Mouse (Mus musculus): Measurements from ENCODE around the gene Fam131c. TPM values are rescaled to one million over a fixed set of nuclear protein-coding genes. Genes with fewer than 3 reads are reported as not detected.

Gene Fam131c
- polyA plus RNA-seq, 1 experiment = not detected

DNA sequence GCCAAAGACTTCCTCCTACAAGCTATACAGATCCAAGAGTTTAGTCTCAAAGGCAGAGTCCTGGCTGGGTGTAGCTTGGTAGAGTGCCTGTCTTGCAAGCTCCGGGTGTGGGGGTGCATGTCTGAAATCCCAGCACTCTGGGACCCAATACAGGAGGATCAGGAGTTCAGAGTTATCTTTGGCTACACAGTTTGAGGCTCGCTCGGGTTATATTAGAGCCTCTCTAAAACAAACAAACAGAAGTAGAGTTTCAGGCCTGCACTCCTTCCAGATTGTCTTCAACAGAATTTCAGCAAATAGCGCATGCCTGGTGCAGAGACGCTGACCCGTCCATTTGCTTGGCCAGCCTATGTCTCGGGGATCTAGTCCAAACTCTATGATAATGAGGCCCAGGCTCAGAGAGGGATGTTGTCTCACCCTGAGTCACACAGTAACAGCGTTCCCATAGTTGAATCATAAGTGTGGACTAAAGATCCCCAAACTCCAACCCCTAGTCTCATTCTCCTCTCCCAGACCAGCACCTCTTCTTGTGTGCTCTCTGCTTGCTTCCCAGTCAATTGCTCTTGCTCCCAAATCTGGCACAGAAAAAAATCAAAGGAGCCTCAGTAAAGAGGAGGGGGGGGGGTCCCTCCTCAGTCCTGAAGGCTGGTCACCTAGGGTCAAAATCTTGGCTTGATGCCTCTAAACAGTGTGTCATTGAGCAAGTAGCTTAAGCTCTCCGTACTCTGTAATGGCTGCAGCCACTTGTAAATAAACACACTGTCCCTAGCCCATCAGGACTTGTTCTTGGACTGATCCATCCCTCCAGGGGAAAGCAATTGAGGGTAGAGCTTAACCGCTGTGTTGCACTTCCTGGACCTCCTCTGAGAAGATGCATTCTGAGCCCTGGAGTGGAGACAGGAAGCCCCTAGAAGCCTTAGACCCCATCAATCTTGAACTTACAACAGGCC, 59.1 kb downstream of the Fam131c start:
- no peaks in the 10 kb centered on the region for H3K4me1 ChIP-seq (ENCODE audit: control insufficient read depth, insufficient read depth, low read length)
- no peak overlapping the region for H3K27ac ChIP-seq (ENCODE audit: control insufficient read depth, insufficient read depth, low read depth, low read length, poor library complexity)
- TF ChIP-seq CTCF (IDR thresholded peaks at IDR 0.05; ENCODE audit: control insufficient read depth, insufficient read depth, low read length) (no peak), POLR2A (IDR thresholded peaks at IDR 0.05; ENCODE audit: borderline replicate concordance, control insufficient read depth, low read depth, low read length) (no peak)
- H3K4me3 ChIP-seq (replicated peaks; ENCODE audit: control insufficient read depth, low read depth, low read length) = no peak overlapping the region
- WGBS = 79% methylated on average over 10 of the region's 10 CpGs

GRCm38 (mm10) chr4:141427921-141428320, 59.9 kb downstream of the Fam131c start:
- Histone ChIP-seq H3K4me3 (replicated peaks; ENCODE audit: control insufficient read depth, low read depth, low read length) (no peak overlapping the region), H3K4me1 (ENCODE audit: control insufficient read depth, insufficient read depth, low read length) (no peaks in the 10 kb centered on the region), H3K27ac (ENCODE audit: control insufficient read depth, insufficient read depth, low read depth, low read length, poor library complexity) (no peak overlapping the region)
- 90% methylated on average over 13 of the region's 13 CpGs for WGBS
- no peak for TF ChIP-seq POLR2A (IDR thresholded peaks at IDR 0.05; ENCODE audit: borderline replicate concordance, control insufficient read depth, low read depth, low read length)
- no peak for TF ChIP-seq CTCF (IDR thresholded peaks at IDR 0.05; ENCODE audit: control insufficient read depth, insufficient read depth, low read length)

- TF ChIP-seq CTCF (IDR thresholded peaks at IDR 0.05; ENCODE audit: control insufficient read depth, insufficient read depth, low read length) (no peak), POLR2A (IDR thresholded peaks at IDR 0.05; ENCODE audit: borderline replicate concordance, control insufficient read depth, low read depth, low read length) (no peak)
- 70% methylated on average over 6 of the region's 6 CpGs for WGBS
- Histone ChIP-seq H3K27ac (ENCODE audit: control insufficient read depth, insufficient read depth, low read depth, low read length, poor library complexity) (no peak overlapping the region), H3K4me3 (replicated peaks; ENCODE audit: control insufficient read depth, low read depth, low read length) (no peak overlapping the region), H3K4me1 (ENCODE audit: control insufficient read depth, insufficient read depth, low read length) (no peaks in the 10 kb centered on the region)
These were observed 61.4 kb downstream of the Fam131c start for GRCm38 (mm10) chr4:141429381-141429780.

DNA sequence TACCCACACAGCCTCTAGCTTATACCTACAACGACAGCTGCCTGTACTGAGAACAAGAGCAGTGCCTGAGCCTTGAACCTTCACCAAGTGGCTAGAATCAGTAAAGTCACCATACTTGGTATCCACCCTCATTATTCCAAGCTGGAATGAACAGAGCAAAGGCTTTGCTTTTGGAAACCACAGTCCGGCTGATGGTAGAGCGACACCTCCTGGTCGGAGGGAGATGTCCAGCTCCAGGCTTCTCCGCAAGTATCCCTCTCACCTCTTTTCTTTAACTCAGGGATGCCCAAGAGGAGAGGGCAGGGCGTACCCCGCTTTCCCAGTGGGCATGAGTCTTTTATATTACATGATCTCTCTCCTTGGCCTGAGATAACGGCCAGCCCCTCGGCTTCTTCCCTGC, 61.8 kb downstream of the Fam131c start:
- no peak for TF ChIP-seq POLR2A (IDR thresholded peaks at IDR 0.05; ENCODE audit: borderline replicate concordance, control insufficient read depth, low read depth, low read length)
- peak; percentile 54; the same call in 1 of the 2 replicates for TF ChIP-seq CTCF (IDR thresholded peaks at IDR 0.05; ENCODE audit: control insufficient read depth, insufficient read depth, low read length)
- Histone ChIP-seq H3K27ac (ENCODE audit: control insufficient read depth, insufficient read depth, low read depth, low read length, poor library complexity) (no peak overlapping the region), H3K4me3 (replicated peaks; ENCODE audit: control insufficient read depth, low read depth, low read length) (no peak overlapping the region), H3K4me1 (ENCODE audit: control insufficient read depth, insufficient read depth, low read length) (no peaks in the 10 kb centered on the region)
- WGBS = 60% methylated on average over 9 of the region's 9 CpGs

- Histone ChIP-seq H3K27ac (ENCODE audit: control insufficient read depth, insufficient read depth, low read depth, low read length, poor library complexity) (no peak overlapping the region), H3K4me3 (replicated peaks; ENCODE audit: control insufficient read depth, low read depth, low read length) (no peak overlapping the region), H3K4me1 (ENCODE audit: control insufficient read depth, insufficient read depth, low read length) (no peaks in the 10 kb centered on the region)
- TF ChIP-seq CTCF (IDR thresholded peaks at IDR 0.05; ENCODE audit: control insufficient read depth, insufficient read depth, low read length) = peak; percentile 93
- TF ChIP-seq POLR2A (IDR thresholded peaks at IDR 0.05; ENCODE audit: borderline replicate concordance, control insufficient read depth, low read depth, low read length) = no peak
- WGBS = 18% methylated on average over 9 of the region's 9 CpGs
These were observed 63.0 kb downstream of the Fam131c start for GRCm38 (mm10) chr4:141430997-141431396.

GRCm38 (mm10) chr4:141432666-141433065, 64.6 kb downstream of the Fam131c start:
- Histone ChIP-seq H3K27ac (ENCODE audit: control insufficient read depth, insufficient read depth, low read depth, low read length, poor library complexity) (no peak overlapping the region), H3K4me1 (ENCODE audit: control insufficient read depth, insufficient read depth, low read length) (no peaks in the 10 kb centered on the region), H3K4me3 (replicated peaks; ENCODE audit: control insufficient read depth, low read depth, low read length) (no peak overlapping the region)
- TF ChIP-seq CTCF (IDR thresholded peaks at IDR 0.05; ENCODE audit: control insufficient read depth, insufficient read depth, low read length) (no peak), POLR2A (IDR thresholded peaks at IDR 0.05; ENCODE audit: borderline replicate concordance, control insufficient read depth, low read depth, low read length) (no peak)
- WGBS = 78% methylated on average over 14 of the region's 14 CpGs

GRCm38 (mm10) chr4:141433191-141433590, 65.2 kb downstream of the Fam131c start:
- no peak overlapping the region for H3K4me3 ChIP-seq (replicated peaks; ENCODE audit: control insufficient read depth, low read depth, low read length)
- no peaks in the 10 kb centered on the region for H3K4me1 ChIP-seq (ENCODE audit: control insufficient read depth, insufficient read depth, low read length)
- WGBS = 83% methylated on average over 18 of the region's 18 CpGs
- TF ChIP-seq POLR2A (IDR thresholded peaks at IDR 0.05; ENCODE audit: borderline replicate concordance, control insufficient read depth, low read depth, low read length) = no peak
- TF ChIP-seq CTCF (IDR thresholded peaks at IDR 0.05; ENCODE audit: control insufficient read depth, insufficient read depth, low read length) = no peak
- peak overlapping the region; percentile 9; the same call in 1 of the 2 replicates for H3K27ac ChIP-seq (ENCODE audit: control insufficient read depth, insufficient read depth, low read depth, low read length, poor library complexity)

Other genes starting within 250 kb of the Fam131c start
- 23.6 and 31.2 TPM in 2 replicates for gene Szrd1, start 228.4 kb upstream of the Fam131c start, polyA plus RNA-seq (2011; ENCODE audit: insufficient read depth, insufficient read length, low replicate concordance, missing spikeins)
- 7.9 and 9.2 TPM in 2 replicates for gene Fbxo42, start 220.3 kb upstream of the Fam131c start, polyA plus RNA-seq (2011; ENCODE audit: insufficient read depth, insufficient read length, low replicate concordance, missing spikeins)
- 2.1 TPM in 1 of 2 replicates, not detected in the other for gene Rsg1, start 154.3 kb upstream of the Fam131c start, polyA plus RNA-seq (2011; ENCODE audit: insufficient read depth, insufficient read length, low replicate concordance, missing spikeins)
- 1.1 TPM in 1 of 2 replicates, not detected in the other for gene Arhgef19, start 128.7 kb upstream of the Fam131c start, polyA plus RNA-seq (2011; ENCODE audit: insufficient read depth, insufficient read length, low replicate concordance, missing spikeins)
- gene Epha2, start 67.0 kb upstream of the Fam131c start, polyA plus RNA-seq (2011; ENCODE audit: insufficient read depth, insufficient read length, low replicate concordance, missing spikeins) = 5.7 and 14.2 TPM in 2 replicates
- not detected in 2 replicates for gene Clcnka, start 30.5 kb downstream of the Fam131c start, polyA plus RNA-seq (2011; ENCODE audit: insufficient read depth, insufficient read length, low replicate concordance, missing spikeins)
- not detected in 2 replicates for gene Clcnkb, start 47.8 kb downstream of the Fam131c start, polyA plus RNA-seq (2011; ENCODE audit: insufficient read depth, insufficient read length, low replicate concordance, missing spikeins)
- 0.34 and 0.72 TPM in 2 replicates for gene Hspb7, start 52.6 kb downstream of the Fam131c start, polyA plus RNA-seq (2011; ENCODE audit: insufficient read depth, insufficient read length, low replicate concordance, missing spikeins)
- not detected in 2 replicates for gene Srarp, start 67.9 kb downstream of the Fam131c start, polyA plus RNA-seq (2011; ENCODE audit: insufficient read depth, insufficient read length, low replicate concordance, missing spikeins)
- 12.1 and 24.1 TPM in 2 replicates for gene Zbtb17, start 76.4 kb downstream of the Fam131c start, polyA plus RNA-seq (2011; ENCODE audit: insufficient read depth, insufficient read length, low replicate concordance, missing spikeins)
- 22.2 and 33.2 TPM in 2 replicates for gene Spen, start 170.4 kb downstream of the Fam131c start, polyA plus RNA-seq (2011; ENCODE audit: insufficient read depth, insufficient read length, low replicate concordance, missing spikeins)
- 1.2 and 9.3 TPM in 2 replicates for gene Fblim1, start 237.9 kb downstream of the Fam131c start, polyA plus RNA-seq (2011; ENCODE audit: insufficient read depth, insufficient read length, low replicate concordance, missing spikeins)